ENCODE assay signal across 8 mouse cellular contexts in genomic region chr10:59969821-59970449, GRCm38 (mm10). TPM values are rescaled to one million over a fixed set of nuclear protein-coding genes. Genes with fewer than 3 reads are reported as not detected.
DNase-seq lines count a peak whose midpoint lies in the region; ATAC-seq and TF ChIP-seq lines count a peak whose summit lies in the region.

No protein-coding gene starts in this region.

- H3K4me2 ChIP-seq in heart, embryonic 13.5 days = peak overlapping the region; percentile 85
- peak overlapping the region; percentile 65 for H3K4me2 ChIP-seq in kidney, embryonic 16.5 days (replicated peaks; ENCODE audit: low read depth, low read length)
- H3K4me2 ChIP-seq in liver, embryonic 16.5 days (ENCODE audit: low read depth, low read length) = peak overlapping the region; percentile 62
- H3K4me2 ChIP-seq in neural tube, embryonic 11.5 days (ENCODE audit: low read depth) = peak overlapping the region; percentile 76

- no peak overlapping the region for H3K27ac ChIP-seq in bone marrow macrophage, adult 2 months (ENCODE audit: insufficient read depth, low read depth, low read length)
- no peak overlapping the region for H3K27ac ChIP-seq in embryonic fibroblast, embryonic 13.5 days (ENCODE audit: insufficient read depth, low read length)
- peak overlapping the region; percentile 93 for H3K27ac ChIP-seq in heart, embryonic 13.5 days (replicated peaks)
- H3K27ac ChIP-seq in kidney, embryonic 16.5 days (ENCODE audit: low read length) = peak overlapping the region; percentile 75
- H3K27ac ChIP-seq in liver, embryonic 16.5 days (ENCODE audit: low read length) = 0 out of 2 replicates have a peak overlapping the region, but pooled peaks have one; percentile 17
- peak overlapping the region; percentile 77 for H3K27ac ChIP-seq in neural tube, embryonic 11.5 days (ENCODE audit: low read depth, low read length)

- WGBS in heart, embryonic 13.5 days = under 1% methylated on average over 25 of the region's 25 CpGs
- WGBS in kidney, embryonic 16.5 days = 2% methylated on average over 25 of the region's 25 CpGs
- WGBS in liver, embryonic 16.5 days (ENCODE audit: insufficient replicate concordance) = under 1% methylated on average over 25 of the region's 25 CpGs
- under 1% methylated on average over 25 of the region's 25 CpGs for WGBS in neural tube, embryonic 11.5 days

- H3K9me3 ChIP-seq in heart, embryonic 13.5 days = no peaks in the 10 kb centered on the region
- no peaks in the 10 kb centered on the region for H3K9me3 ChIP-seq in kidney, embryonic 16.5 days (ENCODE audit: low read length)
- H3K9me3 ChIP-seq in liver, embryonic 16.5 days (replicated peaks; ENCODE audit: control insufficient read depth, low read length) = no peaks in the 10 kb centered on the region
- H3K9me3 ChIP-seq in neural tube, embryonic 11.5 days (ENCODE audit: control insufficient read depth, low read length) = 0 out of 2 replicates have a peak, but pooled peaks cover 2% of the 10 kb centered on the region

- no peak; the same call in 1 of the 2 replicates for ATAC-seq in heart, embryonic 13.5 days (ENCODE audit: extremely low read depth, insufficient number of reproducible peaks, low FRiP score, low TSS enrichment)
- ATAC-seq in kidney, embryonic 16.5 days (ENCODE audit: low FRiP score, low TSS enrichment) = peak; percentile 24; the same call in 1 of the 2 replicates
- ATAC-seq in liver, embryonic 16.5 days (ENCODE audit: low read depth) = peak; percentile 75
- ATAC-seq in neural tube, embryonic 11.5 days (ENCODE audit: insufficient read depth, low FRiP score, low TSS enrichment) = peak; percentile 36; the same call in 1 of the 2 replicates

- TF ChIP-seq POLR2A in bone marrow macrophage, adult 2 months (IDR thresholded peaks at IDR 0.05; ENCODE audit: borderline replicate concordance, low read depth, low read length) = no peak
- peak; percentile 55 for TF ChIP-seq POLR2A in embryonic fibroblast, embryonic 13.5 days (IDR thresholded peaks at IDR 0.05; ENCODE audit: low read depth, low read length)

- TF ChIP-seq CTCF in bone marrow macrophage, adult 2 months (IDR thresholded peaks at IDR 0.05; ENCODE audit: low read depth, low read length) = no peak
- no peak for TF ChIP-seq CTCF in embryonic fibroblast, embryonic 13.5 days (IDR thresholded peaks at IDR 0.05; ENCODE audit: borderline replicate concordance, insufficient read depth, low read length)

- peak; percentile 71 for DNase-seq in CD4-positive, CD25-positive, alpha-beta regulatory T cell, adult 2 months (ENCODE audit: low read depth, low spot score)
- DNase-seq in neural tube, embryonic 11.5 days (ENCODE audit: low spot score) = peak; percentile 69
- DNase-seq in thymus, postnatal 14 days = peak; percentile 81

- H3K9ac ChIP-seq in heart, embryonic 13.5 days = peak overlapping the region; percentile 89
- H3K9ac ChIP-seq in kidney, embryonic 16.5 days (replicated peaks; ENCODE audit: low read length) = peak overlapping the region; percentile 89
- H3K9ac ChIP-seq in liver, embryonic 16.5 days (ENCODE audit: low read depth, low read length) = 0 out of 2 replicates have a peak overlapping the region, but pooled peaks have one; percentile 38
- peak overlapping the region; percentile 90 for H3K9ac ChIP-seq in neural tube, embryonic 11.5 days (ENCODE audit: low read length)

- H3K4me3 ChIP-seq in bone marrow macrophage, adult 2 months (ENCODE audit: insufficient read depth, low read length) = peak overlapping the region; percentile 53
- H3K4me3 ChIP-seq in embryonic fibroblast, embryonic 13.5 days (ENCODE audit: insufficient read depth, low read length) = peak overlapping the region; percentile 23
- H3K4me3 ChIP-seq in heart, embryonic 13.5 days = peak overlapping the region; percentile 60
- H3K4me3 ChIP-seq in kidney, embryonic 16.5 days (ENCODE audit: low read length) = peak overlapping the region; percentile 55
- H3K4me3 ChIP-seq in liver, embryonic 16.5 days (ENCODE audit: low read depth, low read length) = peak overlapping the region; percentile 50
- peak overlapping the region; percentile 43 for H3K4me3 ChIP-seq in neural tube, embryonic 11.5 days (ENCODE audit: low read depth, low read length)

- H3K36me3 ChIP-seq in heart, embryonic 13.5 days = no peaks in the 10 kb centered on the region
- H3K36me3 ChIP-seq in kidney, embryonic 16.5 days (ENCODE audit: insufficient read depth, low read length) = no peaks in the 10 kb centered on the region
- H3K36me3 ChIP-seq in liver, embryonic 16.5 days (ENCODE audit: control insufficient read depth, insufficient read depth) = no peaks in the 10 kb centered on the region
- no peaks in the 10 kb centered on the region for H3K36me3 ChIP-seq in neural tube, embryonic 11.5 days (ENCODE audit: control insufficient read depth, insufficient read depth, low read length)

- no peaks in the 10 kb centered on the region for H3K27me3 ChIP-seq in heart, embryonic 13.5 days (replicated peaks)
- H3K27me3 ChIP-seq in kidney, embryonic 16.5 days (ENCODE audit: insufficient read depth, low read length) = no peaks in the 10 kb centered on the region
- no peaks in the 10 kb centered on the region; the same call in 1 of the 2 replicates for H3K27me3 ChIP-seq in liver, embryonic 16.5 days (ENCODE audit: control insufficient read depth, insufficient read depth, low read depth, low read length)
- H3K27me3 ChIP-seq in neural tube, embryonic 11.5 days (ENCODE audit: control insufficient read depth, insufficient read depth, low read length) = no peaks in the 10 kb centered on the region

- H3K4me1 ChIP-seq in bone marrow macrophage, adult 2 months (ENCODE audit: control insufficient read depth, insufficient read depth, low read length) = 0 out of 2 replicates have a peak, but pooled peaks cover 4% of the 10 kb centered on the region
- no peaks in the 10 kb centered on the region; the same call in 1 of the 2 replicates for H3K4me1 ChIP-seq in embryonic fibroblast, embryonic 13.5 days (ENCODE audit: control insufficient read depth, insufficient read depth, low read length)
- peaks cover 65% of the 10 kb centered on the region for H3K4me1 ChIP-seq in heart, embryonic 13.5 days
- peaks cover 33% of the 10 kb centered on the region for H3K4me1 ChIP-seq in kidney, embryonic 16.5 days (ENCODE audit: insufficient read depth, low read length)
- peaks cover 29% of the 10 kb centered on the region for H3K4me1 ChIP-seq in liver, embryonic 16.5 days (ENCODE audit: control insufficient read depth, low read depth, low read length)
- H3K4me1 ChIP-seq in neural tube, embryonic 11.5 days (ENCODE audit: control insufficient read depth, insufficient read depth, low read length) = peaks cover 27% of the 10 kb centered on the region

RNA-seq across cellular contexts. Expression of gene Ddit4, which starts 18.3 kb away (rescaled TPM):
- polyA plus RNA-seq in bone marrow macrophage, adult 2 months (2012; ENCODE audit: insufficient read depth, insufficient read length, missing spikeins) = 3.4 and 3.5 TPM in 2 replicates
- 150 and 156 TPM in 2 replicates for polyA plus RNA-seq in embryonic fibroblast, embryonic 13.5 days (2011; ENCODE audit: insufficient read length, low read depth, missing spikeins)
- polyA plus RNA-seq in heart, embryonic 13.5 days (2015; fragmentation: Nextera tagmentation; extraction: Ambion mirVana) = 19.7 and 24.5 TPM in 2 replicates
- 30.6 and 31.9 TPM in 2 replicates for polyA plus RNA-seq in kidney, embryonic 16.5 days (2015; fragmentation: Nextera tagmentation; extraction: Ambion mirVana)
- polyA plus RNA-seq in liver, embryonic 16.5 days (2015; fragmentation: Nextera tagmentation; extraction: Ambion mirVana) = 5.0 and 6.8 TPM in 2 replicates
- 5.2 and 7.0 TPM in 2 replicates for polyA plus RNA-seq in neural tube, embryonic 11.5 days (2014; fragmentation: Nextera tagmentation; extraction: Ambion mirVana)

RNA-seq across cellular contexts. Expression of gene Ascc1, which starts 32.7 kb away (rescaled TPM):
- polyA plus RNA-seq in bone marrow macrophage, adult 2 months (2012; ENCODE audit: insufficient read depth, insufficient read length, missing spikeins) = 26.5 and 29.3 TPM in 2 replicates
- 25.9 and 27.8 TPM in 2 replicates for polyA plus RNA-seq in embryonic fibroblast, embryonic 13.5 days (2011; ENCODE audit: insufficient read length, low read depth, missing spikeins)
- 33.8 and 37.9 TPM in 2 replicates for polyA plus RNA-seq in heart, embryonic 13.5 days (2015; fragmentation: Nextera tagmentation; extraction: Ambion mirVana)
- 56.3 and 58.0 TPM in 2 replicates for polyA plus RNA-seq in kidney, embryonic 16.5 days (2015; fragmentation: Nextera tagmentation; extraction: Ambion mirVana)
- polyA plus RNA-seq in liver, embryonic 16.5 days (2015; fragmentation: Nextera tagmentation; extraction: Ambion mirVana) = 16.0 and 16.7 TPM in 2 replicates
- polyA plus RNA-seq in neural tube, embryonic 11.5 days (2014; fragmentation: Nextera tagmentation; extraction: Ambion mirVana) = 34.9 and 35.4 TPM in 2 replicates

RNA-seq across cellular contexts. Expression of gene Anapc16, which starts 33.0 kb away (rescaled TPM):
- polyA plus RNA-seq in bone marrow macrophage, adult 2 months (2012; ENCODE audit: insufficient read depth, insufficient read length, missing spikeins) = 33.2 and 44.1 TPM in 2 replicates
- 47.3 and 63.4 TPM in 2 replicates for polyA plus RNA-seq in embryonic fibroblast, embryonic 13.5 days (2011; ENCODE audit: insufficient read length, low read depth, missing spikeins)
- 84.7 and 93.3 TPM in 2 replicates for polyA plus RNA-seq in heart, embryonic 13.5 days (2015; fragmentation: Nextera tagmentation; extraction: Ambion mirVana)
- polyA plus RNA-seq in kidney, embryonic 16.5 days (2015; fragmentation: Nextera tagmentation; extraction: Ambion mirVana) = 93.6 and 95.2 TPM in 2 replicates
- 34.9 and 37.9 TPM in 2 replicates for polyA plus RNA-seq in liver, embryonic 16.5 days (2015; fragmentation: Nextera tagmentation; extraction: Ambion mirVana)
- polyA plus RNA-seq in neural tube, embryonic 11.5 days (2014; fragmentation: Nextera tagmentation; extraction: Ambion mirVana) = 89.1 and 90.4 TPM in 2 replicates

Comparison
In these comparisons a context has a peak if more than half of its experiments do, and no peak if none do; other contexts are left out.
1. H3K27ac ChIP-seq: peak in heart, embryonic 13.5 days (single experiment), kidney, embryonic 16.5 days (single experiment), liver, embryonic 16.5 days (single experiment) and neural tube, embryonic 11.5 days (single experiment); none in bone marrow macrophage, adult 2 months (single experiment) and embryonic fibroblast, embryonic 13.5 days (single experiment).
2. H3K9ac ChIP-seq: peak in every context shown above with its lines; median percentile 90 in neural tube, embryonic 11.5 days; 89 in heart, embryonic 13.5 days; 89 in kidney, embryonic 16.5 days; 38 in liver, embryonic 16.5 days.
3. Peak in every context shown above with its lines, with median percentiles within 50 percentile points of each other: DNase-seq, H3K4me3 ChIP-seq and H3K4me2 ChIP-seq.